Mouse (Mus musculus) adrenal gland, postnatal 36 days (tissue): ENCODE measurements around the gene Ttc12. TPM values are rescaled to one million over a fixed set of nuclear protein-coding genes. Genes with fewer than 3 reads are reported as not detected.

Experiments
- total RNA-seq, 2 experiments: library from RNA; stranded (reverse); gene quantifications; 2 replicates each; pipeline ENCODE4 v1.2.3; 2021

Ttc12 gene
- total RNA-seq, 2 experiments from 2014 or later: 14.6 to 16.0 TPM

Other genes starting within 250 kb of the Ttc12 start
- not detected for gene Gm4894, start 235.7 kb downstream of the Ttc12 start, total RNA-seq
- gene Drd2, start 145.6 kb downstream of the Ttc12 start, total RNA-seq: 1 to 10 TPM in 1 of 2 experiments, under 1 TPM in 1; 0.95 to 1.7 TPM
- gene Ankk1, start 59.2 kb downstream of the Ttc12 start, total RNA-seq: not detected